Mouse (Mus musculus) CD8-positive naive resting alpha-beta T cell, adult 2 months (primary cell): ENCODE data around the gene Snx29.
A peak's percentile ranks its signal among the peaks of the same experiment; 100 is the strongest.
"Not testable (repeated sequence)": the region's sequence is repeated elsewhere in the genome, so short reads cannot be mapped to it uniquely, and the experiment has no call there.

Experiments used
- DNase-seq, 2 experiments: peaks; one replicate each; pipeline ENCODE4 v3.0.0; 2022; ENCODE audit warnings: low read depth in 2 of 2, low spot score in 2 of 2

The Snx29 gene

GRCm38 (mm10) chr16:11322409-11323323 lies at the start of gene Snx29:
TSS of gene Snx29 (plus strand) at chr16:11322908.
- DNase-seq, result peak; percentile 96 to 97

- DNase-seq, result no peak
Observed at GRCm38 (mm10) chr16:11276888-11277287, 45.8 kb upstream of the Snx29 start.

GRCm38 (mm10) chr16:11278778-11279177 lies 43.9 kb upstream of the Snx29 start:
- DNase-seq, result no peak

DNA sequence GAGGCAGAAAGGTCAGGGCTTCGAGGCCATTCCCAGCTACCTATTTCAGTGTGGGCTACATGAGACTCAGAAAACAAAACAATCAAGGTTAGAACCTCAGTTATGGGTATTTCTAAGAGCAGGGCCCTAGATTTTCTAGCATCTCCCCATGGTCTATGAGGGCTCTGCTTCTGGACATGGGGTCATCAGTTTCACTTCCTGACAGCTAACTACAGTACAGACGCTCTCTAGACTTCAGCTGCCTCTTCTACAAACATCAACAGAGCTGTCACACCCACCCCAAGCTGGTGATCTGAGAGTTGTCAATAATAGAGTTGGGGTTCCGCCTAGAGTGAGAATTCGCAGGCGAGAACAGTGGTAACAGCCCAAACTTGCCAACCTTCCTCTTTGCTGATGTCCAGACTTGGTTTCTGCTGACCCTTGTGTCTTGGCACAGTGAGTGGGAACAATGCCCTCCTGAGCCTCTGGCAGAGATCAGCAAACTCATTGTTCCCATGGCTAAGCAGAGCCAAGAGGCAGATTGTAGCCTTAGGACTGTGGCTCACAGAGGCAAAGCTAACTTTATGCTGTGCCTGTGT lies 40.0 kb upstream of the Snx29 start:
- DNase-seq, result no peak

DNA sequence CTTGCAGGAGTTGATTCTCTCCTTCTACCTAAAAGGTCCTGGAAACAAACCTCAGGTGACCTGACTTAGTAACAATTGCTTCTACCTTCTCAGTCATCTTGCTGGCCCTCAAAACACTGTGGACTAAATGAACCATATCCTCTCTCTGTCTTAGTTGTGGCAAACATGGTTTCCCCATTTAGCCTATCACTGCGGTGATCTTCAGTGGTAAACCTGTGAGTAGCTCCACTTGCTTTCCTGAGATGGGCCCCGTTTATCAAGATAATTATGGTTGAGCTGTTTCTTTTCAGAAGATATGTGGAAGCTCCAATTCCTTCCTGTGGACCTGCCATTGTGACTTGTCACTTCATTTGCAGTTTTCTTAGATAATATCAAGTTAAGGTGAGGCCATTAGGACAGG lies 37.8 kb upstream of the Snx29 start:
- no peak for DNase-seq

- no peak for DNase-seq
Observed at GRCm38 (mm10) chr16:11285949-11286348, 36.8 kb upstream of the Snx29 start.

DNA sequence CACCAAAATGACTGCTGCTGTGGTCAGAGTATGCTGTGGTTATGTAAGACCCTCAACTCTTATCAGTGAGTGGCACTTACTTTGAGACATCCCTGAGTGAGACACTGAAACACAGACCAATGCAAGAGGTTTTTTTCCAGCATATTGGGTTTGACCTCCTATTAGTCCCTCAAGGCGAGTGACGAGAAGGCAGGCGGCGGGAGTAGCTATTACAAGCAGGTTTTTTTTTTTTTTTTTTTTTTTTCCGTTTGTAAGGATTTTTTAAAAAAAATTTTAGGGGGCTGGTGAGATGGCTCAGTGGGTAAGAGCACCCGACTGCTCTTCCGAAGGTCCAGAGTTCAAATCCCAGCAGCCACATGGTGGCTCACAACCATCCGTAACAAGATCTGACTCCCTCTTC lies 33.8 kb upstream of the Snx29 start:
- DNase-seq, result not testable (repeated sequence)

- DNase-seq, result not testable (repeated sequence)
Observed at GRCm38 (mm10) chr16:11295583-11295982, 27.1 kb upstream of the Snx29 start.

- not testable (repeated sequence) for DNase-seq
Observed at GRCm38 (mm10) chr16:11297700-11298099, 25.0 kb upstream of the Snx29 start.

GRCm38 (mm10) chr16:11303741-11304140 lies 19.0 kb upstream of the Snx29 start:
- DNase-seq, result no peak

DNA sequence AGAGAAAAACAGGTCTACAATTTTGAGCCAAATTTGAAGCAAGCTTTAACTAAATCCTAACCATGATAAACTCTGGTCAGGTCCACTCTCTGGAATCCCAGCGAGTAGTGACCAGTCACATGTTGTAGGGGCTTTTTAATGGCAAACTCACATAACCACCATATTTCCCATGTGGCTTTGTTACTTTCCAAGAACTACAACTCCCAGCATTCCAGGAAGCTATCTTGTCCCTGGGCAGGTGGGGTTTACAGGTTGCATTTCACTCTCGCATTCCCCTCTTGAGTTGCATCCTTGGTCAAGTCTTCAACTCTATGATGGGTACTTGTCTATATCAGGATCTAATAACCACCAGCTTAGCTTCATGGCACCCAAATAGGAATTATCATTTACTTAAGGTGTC lies 17.2 kb upstream of the Snx29 start:
- no peak for DNase-seq

DNA sequence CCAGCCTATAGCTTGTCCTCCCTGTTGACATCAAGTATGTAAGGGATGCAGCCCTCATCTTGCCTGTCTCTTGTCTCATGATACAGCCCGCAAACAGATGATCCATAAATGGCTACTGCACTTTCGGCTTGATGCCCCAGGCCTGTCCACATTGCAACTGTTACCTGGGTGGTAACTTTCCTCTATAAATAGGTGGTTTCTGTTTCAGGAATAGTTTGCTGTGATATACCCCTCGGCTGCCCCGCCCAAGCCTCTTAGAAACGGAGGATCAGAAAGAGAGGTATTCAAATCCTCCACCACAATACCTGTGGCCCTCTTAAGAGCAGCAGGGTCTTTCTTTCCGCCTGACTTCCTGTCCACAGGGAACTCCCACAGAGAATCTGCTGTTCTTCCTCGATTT lies 9.2 kb upstream of the Snx29 start, which contains the start of gene Tnfrsf17:
Gene Tnfrsf17, plus strand, starts transcription at position 301 of the 400 bp plus-strand sequence.
- no peak for DNase-seq

GRCm38 (mm10) chr16:11315786-11316320 lies 6.9 kb upstream of the Snx29 start:
- no peak for DNase-seq

DNA sequence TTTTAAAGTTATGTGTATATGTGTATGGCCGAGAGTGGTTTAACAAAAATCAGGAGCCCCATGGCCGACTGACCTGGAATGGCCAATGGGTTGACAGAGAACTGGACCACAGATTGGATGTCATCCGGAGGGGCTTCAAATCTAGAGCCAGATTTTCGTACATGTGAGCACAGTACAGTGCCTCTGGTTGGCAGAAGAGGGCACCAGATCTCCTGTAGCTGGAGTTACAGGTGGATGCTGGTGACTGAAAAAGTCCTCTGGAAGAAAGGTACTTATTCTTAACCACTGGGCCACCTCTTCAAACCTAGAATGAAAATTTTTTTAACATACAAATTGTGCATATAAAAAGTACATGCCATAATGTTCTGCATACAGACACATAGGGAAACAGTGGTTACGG lies 6.0 kb upstream of the Snx29 start:
- no peak for DNase-seq

GRCm38 (mm10) chr16:11317324-11317723 lies 5.4 kb upstream of the Snx29 start:
- no peak for DNase-seq

GRCm38 (mm10) chr16:11323324-11324051 lies 780 bp downstream of the Snx29 start:
- DNase-seq, result peak; percentile 2 to 7

DNA sequence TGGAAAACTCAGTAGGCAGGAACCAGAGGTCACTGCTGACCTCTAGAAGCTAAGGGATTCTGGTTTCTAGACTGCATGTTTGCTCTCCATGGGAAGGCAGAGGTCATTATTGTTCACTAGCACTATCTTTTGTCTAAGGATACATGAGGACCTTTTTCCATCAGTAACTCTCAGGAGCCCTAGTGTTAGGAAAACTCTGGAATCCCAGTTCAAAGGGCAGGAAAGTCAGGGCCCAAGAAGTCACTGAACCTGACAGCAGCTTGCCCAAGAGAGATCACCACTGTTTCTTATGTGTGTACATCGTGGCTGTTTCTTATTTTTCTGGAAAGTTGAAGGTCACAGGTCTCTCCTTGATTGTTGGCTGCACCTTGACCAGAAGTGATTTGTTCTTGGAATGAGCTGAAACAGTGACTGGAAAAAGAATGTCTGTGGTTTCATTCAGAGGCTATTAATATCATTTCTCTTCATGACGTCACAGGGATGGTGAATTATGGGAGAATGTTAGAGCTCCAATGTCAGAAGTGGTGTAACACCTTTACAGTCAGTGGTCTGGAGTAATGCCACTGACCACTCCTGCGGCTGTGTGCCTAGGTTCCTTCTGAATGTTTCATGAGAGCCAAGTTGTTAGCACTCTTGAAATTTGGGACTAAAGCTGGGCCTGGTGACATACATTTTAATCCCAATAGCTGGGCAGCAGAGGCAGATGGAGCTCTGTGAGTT lies 7.5 kb downstream of the Snx29 start:
- no peak for DNase-seq

DNA sequence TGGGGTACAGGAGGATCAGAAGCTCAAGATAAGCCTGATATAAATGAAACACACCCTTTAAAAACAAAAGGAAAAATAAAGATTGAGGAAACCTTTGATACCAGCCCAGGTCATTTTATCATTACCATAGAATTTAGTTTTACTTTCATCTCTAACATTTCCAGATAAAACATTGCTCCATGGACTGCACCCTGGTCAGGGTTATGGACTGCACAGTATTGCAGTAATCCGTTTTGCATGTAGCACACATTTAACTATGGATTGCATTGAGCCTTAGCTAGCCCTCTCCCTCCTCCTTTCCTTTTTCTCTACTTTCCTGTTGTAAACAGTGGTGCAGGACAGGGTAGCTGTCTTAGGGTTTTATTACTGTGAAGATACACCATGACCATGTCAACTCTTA lies 8.3 kb downstream of the Snx29 start:
- no peak for DNase-seq

GRCm38 (mm10) chr16:11343292-11343815 lies 20.6 kb downstream of the Snx29 start:
- DNase-seq, result no peak

DNA sequence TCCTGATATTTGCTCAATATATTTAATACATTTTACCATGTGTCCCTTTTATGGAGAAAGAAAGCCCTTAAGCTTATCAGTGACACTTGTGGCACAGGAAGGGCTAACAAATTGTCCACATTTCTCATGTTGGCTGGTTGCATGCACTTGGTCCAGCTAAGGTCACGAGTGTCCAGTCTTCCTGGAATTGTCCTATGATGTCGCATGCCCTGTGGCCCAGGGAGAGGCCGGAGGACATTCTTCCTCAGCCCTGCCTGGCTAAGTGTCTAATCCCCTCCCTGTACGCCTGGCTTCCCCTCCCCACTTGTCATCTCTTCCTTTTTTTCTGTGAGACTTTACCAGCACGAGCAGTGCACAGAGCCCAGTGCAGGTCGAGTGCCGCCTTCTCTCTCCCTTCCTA lies 29.2 kb downstream of the Snx29 start:
- no peak for DNase-seq

DNA sequence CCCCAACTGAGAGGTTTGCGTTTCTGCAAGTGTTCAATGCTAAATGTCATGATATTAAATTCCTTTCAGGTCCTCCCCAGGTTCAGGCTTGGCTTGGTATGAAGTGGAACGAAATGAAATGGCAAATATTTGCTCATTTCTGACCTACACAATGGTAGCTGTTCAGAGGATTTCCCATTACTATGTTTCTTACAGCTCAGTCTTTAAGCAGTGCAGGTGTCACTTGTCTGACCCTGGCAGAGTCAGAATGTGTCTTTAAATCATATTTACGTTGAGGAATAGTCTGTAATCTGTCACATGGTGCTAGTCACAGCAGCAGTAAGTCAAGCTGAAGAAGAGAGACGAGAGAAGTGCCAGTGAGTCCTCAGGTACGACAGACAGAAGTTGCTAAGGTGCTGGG lies 36.5 kb downstream of the Snx29 start:
- DNase-seq, result no peak
